Mouse (Mus musculus): ENCODE results near the gene Ppp1r13b. TPM values are rescaled to one million over a fixed set of nuclear protein-coding genes. Genes with fewer than 3 reads are reported as not detected.

Gene Ppp1r13b
- polyA plus RNA-seq, 1 experiment from 2014 or later: 12.0 TPM

DNA sequence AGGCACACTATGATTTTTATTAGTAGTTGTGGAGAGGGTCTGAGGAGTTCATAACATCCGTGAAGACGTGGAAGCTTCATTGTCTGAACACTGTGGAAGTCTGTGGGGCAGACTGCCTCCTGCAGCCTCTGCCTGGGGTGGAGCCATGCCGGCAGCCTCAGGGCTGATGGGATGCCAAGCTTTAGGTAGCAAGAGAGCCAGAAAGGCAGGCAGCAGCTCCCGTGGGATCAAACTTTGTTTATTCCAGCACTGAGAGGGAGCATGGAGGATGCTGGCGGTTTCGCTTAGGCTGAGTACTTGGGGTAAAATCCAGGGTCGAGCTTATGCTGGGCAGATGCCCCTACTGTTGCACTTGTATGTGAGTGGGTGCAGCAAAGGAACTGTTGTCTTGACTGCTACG is 110.7 kb downstream of the Ppp1r13b start:
- Histone ChIP-seq H3K27ac (no peak overlapping the region), H3K9me3 (no peaks in the 10 kb centered on the region), H3K4me3 (no peak overlapping the region), H3K9ac (no peak overlapping the region), H3K4me2 (replicated peaks) (no peak overlapping the region), H3K4me1 (no peaks in the 10 kb centered on the region), H3K36me3 (peaks cover 95% of the 10 kb centered on the region), H3K27me3 (no peaks in the 10 kb centered on the region)
- 88% methylated on average over 8 of the region's 8 CpGs for WGBS
- no peak for ATAC-seq (ENCODE audit: low FRiP score, low read depth)

DNA sequence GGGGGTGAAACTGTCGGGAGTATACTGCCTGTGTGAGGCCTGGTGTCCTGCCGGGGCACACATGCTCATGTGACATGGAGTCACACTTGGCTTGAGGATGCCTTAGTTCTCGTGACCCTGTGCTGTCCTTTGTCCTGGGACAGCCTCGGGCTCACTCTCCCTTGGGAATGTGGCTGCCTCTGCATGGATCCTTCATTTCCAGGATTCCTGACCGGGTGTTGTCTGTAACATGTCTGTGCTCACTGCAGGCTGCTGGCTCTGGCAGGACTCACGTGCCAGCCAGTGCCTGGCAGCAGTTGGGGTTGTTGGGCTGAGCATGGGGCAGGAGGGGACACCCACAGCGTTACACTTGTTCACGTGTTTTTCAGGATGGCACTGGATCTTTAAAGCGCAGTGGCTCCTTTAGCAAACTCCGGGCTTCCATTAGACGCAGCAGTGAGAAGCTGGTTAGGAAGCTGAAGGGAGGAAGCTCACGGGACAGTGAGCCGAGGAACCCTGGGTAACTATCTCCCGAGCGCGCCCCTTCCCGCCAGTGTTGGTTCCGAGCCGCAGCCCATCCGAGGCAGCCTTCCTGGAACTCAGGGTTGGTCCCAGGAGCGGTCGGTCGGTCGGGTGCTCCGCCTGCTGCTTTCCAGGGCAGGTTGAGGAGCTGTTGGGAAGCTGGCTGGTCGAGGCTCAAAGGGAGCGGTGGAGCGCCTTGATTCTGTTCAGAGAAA is 112.6 kb downstream of the Ppp1r13b start:
- Histone ChIP-seq H3K4me3 (no peak overlapping the region), H3K9ac (no peak overlapping the region), H3K4me2 (replicated peaks) (no peak overlapping the region), H3K27me3 (no peaks in the 10 kb centered on the region), H3K9me3 (no peaks in the 10 kb centered on the region), H3K4me1 (no peaks in the 10 kb centered on the region), H3K36me3 (peaks cover 95% of the 10 kb centered on the region), H3K27ac (no peak overlapping the region; the same call in 1 of the 2 replicates)
- no peak for ATAC-seq (ENCODE audit: low FRiP score, low read depth)
- WGBS: 91% methylated on average over 28 of the region's 28 CpGs

DNA sequence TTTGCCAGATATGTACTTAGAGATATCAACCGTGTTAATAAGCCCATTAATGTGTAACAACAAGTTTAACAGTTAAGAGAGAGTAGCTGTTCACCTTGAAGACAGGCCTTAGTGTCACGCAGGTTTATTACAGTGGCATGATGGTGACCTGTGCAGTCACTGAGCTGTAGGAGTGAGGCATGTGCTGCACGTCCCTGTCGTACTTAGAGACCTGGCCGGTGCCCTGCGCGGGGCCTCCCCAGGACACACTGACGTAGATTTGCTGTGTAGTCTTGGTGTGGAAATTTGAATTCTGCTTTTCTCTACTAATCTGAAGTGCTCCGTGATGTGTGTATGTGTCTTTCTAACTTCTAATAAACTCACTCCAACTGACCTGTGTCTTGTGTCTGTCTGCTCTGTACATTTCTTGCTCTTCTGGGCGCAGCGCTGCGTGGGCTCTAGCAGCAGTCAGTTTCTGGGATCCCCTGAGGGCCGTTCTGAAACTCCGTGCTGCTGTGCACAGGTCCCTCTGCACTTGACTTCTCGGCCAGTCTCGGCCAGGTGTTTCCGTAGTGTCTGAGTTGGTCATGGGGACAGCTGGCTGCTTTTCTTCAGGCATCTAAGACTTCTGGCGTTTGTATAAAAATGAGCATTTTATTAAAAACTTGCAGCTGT is 113.3 kb downstream of the Ppp1r13b start:
- Histone ChIP-seq H3K27ac (no peak overlapping the region), H3K4me3 (no peak overlapping the region), H3K4me1 (no peaks in the 10 kb centered on the region), H3K9me3 (no peaks in the 10 kb centered on the region), H3K36me3 (peaks cover 96% of the 10 kb centered on the region), H3K27me3 (no peaks in the 10 kb centered on the region), H3K4me2 (replicated peaks) (no peak overlapping the region), H3K9ac (no peak overlapping the region)
- 85% methylated on average over 18 of the region's 18 CpGs for WGBS
- 0 out of 2 replicates have a peak, but pooled peaks have one; percentile 17 for ATAC-seq (ENCODE audit: low FRiP score, low read depth)

DNA sequence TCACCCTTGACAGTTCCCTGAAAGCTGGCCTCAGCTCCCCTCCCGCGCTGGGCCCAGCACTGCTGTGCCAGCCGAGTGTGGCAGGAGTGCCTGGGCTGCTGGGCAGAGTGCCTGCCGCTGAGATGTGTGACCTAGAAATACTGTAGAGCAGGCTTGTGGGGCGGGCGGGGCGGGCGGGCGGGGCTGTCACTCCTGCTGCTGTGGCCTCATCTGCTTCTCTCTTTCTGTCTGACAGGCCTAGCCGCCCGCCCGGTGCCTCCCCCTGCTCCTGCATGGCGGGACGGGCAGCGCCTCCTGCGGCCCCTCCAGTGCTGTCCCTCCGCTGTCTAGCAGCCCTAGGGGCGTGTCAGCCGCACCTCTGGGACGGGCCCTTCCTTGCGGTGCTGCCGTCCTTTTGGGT is 113.8 kb downstream of the Ppp1r13b start:
- Histone ChIP-seq H3K4me2 (replicated peaks) (no peak overlapping the region), H3K27me3 (no peaks in the 10 kb centered on the region), H3K27ac (no peak overlapping the region), H3K4me1 (no peaks in the 10 kb centered on the region), H3K9ac (no peak overlapping the region), H3K4me3 (no peak overlapping the region), H3K9me3 (no peaks in the 10 kb centered on the region), H3K36me3 (peaks cover 97% of the 10 kb centered on the region)
- ATAC-seq (ENCODE audit: low FRiP score, low read depth): no peak
- 81% methylated on average over 22 of the region's 22 CpGs for WGBS

DNA sequence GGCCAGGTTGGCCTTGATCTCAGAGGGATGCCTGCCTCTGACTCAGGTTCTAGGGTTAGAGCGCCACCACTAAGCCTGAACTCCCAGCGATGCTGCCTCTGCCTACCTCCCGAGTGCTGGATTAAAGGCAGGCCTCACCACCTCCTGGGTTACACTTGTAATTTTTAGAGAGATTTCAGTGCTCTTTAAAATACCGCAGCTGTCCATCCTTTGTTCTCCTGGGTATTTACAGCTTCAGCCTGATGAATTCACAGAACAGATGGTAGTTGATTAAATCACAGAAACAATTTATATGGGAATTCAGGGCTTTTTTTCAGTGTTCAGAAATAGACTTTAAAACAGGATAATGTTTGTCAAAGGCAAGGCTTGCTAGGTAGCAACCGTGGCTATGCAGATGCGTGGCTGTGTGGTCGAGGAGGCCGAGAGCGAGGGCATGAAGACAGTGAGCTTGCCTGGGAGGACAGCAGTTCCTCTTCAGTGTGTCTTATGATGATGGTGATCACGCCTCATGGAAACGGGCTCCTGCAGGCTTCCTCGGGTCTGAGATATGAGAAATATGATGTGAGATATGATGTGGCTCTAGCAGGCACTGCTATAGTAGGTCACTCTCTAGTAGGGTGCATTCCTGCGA is 116.3 kb downstream of the Ppp1r13b start:
- WGBS: 89% methylated on average over 13 of the region's 13 CpGs
- no peaks in the 10 kb centered on the region for H3K9me3 ChIP-seq
- no peak overlapping the region for H3K4me2 ChIP-seq (replicated peaks)
- no peak for ATAC-seq (ENCODE audit: low FRiP score, low read depth)
- H3K36me3 ChIP-seq: peaks cover 98% of the 10 kb centered on the region
- H3K4me1 ChIP-seq: no peaks in the 10 kb centered on the region
- no peak overlapping the region for H3K9ac ChIP-seq
- no peak overlapping the region for H3K4me3 ChIP-seq
- no peak overlapping the region for H3K27ac ChIP-seq
- H3K27me3 ChIP-seq: no peaks in the 10 kb centered on the region

DNA sequence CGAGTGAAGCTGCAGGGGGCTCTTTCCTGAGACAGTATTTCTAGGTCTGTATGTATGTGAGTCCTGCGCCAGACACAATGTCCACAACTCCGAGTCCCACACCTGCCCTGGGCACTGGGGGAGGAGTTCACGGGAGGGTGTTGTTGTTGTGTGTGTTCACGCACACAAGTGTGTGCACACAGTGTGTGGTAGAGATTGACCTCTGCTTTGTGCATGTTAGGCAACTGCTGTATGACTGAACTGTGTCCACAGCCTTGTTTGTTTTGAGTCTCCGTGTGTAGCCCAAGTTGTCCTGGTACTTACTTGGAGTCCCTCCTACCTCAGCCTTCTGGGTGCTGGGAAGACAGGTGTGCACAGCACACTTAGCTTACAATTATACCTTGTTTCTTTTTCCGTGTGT is 117.3 kb downstream of the Ppp1r13b start:
- no peak overlapping the region for H3K4me2 ChIP-seq (replicated peaks)
- no peaks in the 10 kb centered on the region for H3K4me1 ChIP-seq
- WGBS: 90% methylated on average over 7 of the region's 7 CpGs
- no peak overlapping the region for H3K4me3 ChIP-seq
- no peak overlapping the region for H3K27ac ChIP-seq
- no peaks in the 10 kb centered on the region for H3K9me3 ChIP-seq
- ATAC-seq (ENCODE audit: low FRiP score, low read depth): no peak
- peaks cover 98% of the 10 kb centered on the region for H3K36me3 ChIP-seq
- H3K9ac ChIP-seq: no peak overlapping the region
- H3K27me3 ChIP-seq: no peaks in the 10 kb centered on the region

DNA sequence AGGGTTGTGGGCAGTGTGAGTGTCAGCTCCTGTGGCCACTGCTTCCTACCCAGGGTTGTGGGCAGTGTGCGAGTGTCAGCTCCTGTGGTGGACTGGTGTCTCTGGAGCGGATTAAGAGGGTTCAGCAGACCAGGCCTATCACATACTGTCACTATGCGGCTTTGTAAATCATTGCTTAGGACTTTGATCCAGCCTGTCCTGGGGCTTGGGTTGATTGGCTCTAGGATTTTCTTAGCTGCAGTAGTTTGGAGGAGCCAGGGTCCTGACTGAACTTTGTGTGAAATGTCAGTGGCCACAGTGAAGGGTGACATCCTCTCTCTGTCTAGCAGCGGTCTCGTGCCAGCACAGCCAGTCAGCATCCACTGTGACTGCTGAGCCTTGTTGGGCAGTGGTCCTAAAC is 117.8 kb downstream of the Ppp1r13b start:
- Histone ChIP-seq H3K27me3 (no peaks in the 10 kb centered on the region), H3K9me3 (no peaks in the 10 kb centered on the region), H3K9ac (no peak overlapping the region), H3K4me1 (no peaks in the 10 kb centered on the region), H3K4me3 (no peak overlapping the region), H3K36me3 (peaks cover 98% of the 10 kb centered on the region), H3K27ac (no peak overlapping the region), H3K4me2 (replicated peaks) (no peak overlapping the region)
- no peak for ATAC-seq (ENCODE audit: low FRiP score, low read depth)
- 93% methylated on average over 5 of the region's 5 CpGs for WGBS

DNA sequence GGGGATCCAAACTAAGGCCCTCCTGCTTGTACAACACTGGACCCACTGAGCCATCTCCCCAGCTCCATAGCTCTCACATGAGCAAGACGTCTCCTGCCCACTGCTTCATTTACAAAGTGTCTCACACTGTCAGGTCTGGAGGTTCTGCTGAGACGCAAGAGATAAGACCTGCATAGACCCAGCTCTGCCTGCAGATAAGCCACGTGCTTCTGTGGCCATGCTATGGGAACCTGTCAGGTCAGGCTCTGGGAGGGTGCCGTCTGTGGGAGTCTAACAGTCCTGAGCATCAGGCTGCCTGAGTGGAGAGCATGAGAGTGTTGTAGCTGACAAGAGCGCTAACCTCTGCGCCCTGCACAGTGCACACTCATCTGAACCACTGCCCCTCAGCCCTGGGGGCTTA is 120.9 kb downstream of the Ppp1r13b start:
- no peak overlapping the region for H3K4me2 ChIP-seq (replicated peaks)
- H3K9ac ChIP-seq: no peak overlapping the region
- ATAC-seq (ENCODE audit: low FRiP score, low read depth): no peak
- H3K27ac ChIP-seq: no peak overlapping the region
- H3K9me3 ChIP-seq: no peaks in the 10 kb centered on the region
- H3K4me1 ChIP-seq: peaks cover 7% of the 10 kb centered on the region; the same call in 1 of the 2 replicates
- no peak overlapping the region for H3K4me3 ChIP-seq
- no peaks in the 10 kb centered on the region for H3K27me3 ChIP-seq
- WGBS: 92% methylated on average over 6 of the region's 6 CpGs
- H3K36me3 ChIP-seq: peaks cover 97% of the 10 kb centered on the region

DNA sequence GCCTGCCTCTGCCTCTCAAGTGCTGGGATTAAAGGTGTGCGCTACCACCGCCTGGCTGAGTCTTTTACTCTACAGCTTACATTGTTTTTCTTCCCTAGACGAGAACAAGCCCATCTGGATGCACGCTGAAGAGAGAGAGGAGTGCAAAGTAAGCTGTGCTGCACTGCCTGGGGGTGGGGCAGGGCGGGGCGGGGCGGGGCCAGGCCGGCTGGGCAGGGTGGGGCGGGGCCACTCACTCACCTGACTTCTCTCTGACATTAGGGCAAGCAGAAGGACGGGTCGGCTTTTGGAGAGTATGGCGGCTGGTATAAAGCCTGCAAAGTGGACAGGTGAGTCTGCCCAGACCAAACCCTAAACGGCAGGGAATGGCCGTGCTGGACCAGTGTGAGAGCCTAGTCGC is 122.7 kb downstream of the Ppp1r13b start:
- 61% methylated on average over 15 of the region's 15 CpGs for WGBS
- H3K4me2 ChIP-seq (replicated peaks): no peak overlapping the region
- H3K36me3 ChIP-seq: peaks cover 97% of the 10 kb centered on the region
- no peaks in the 10 kb centered on the region for H3K27me3 ChIP-seq
- no peaks in the 10 kb centered on the region for H3K9me3 ChIP-seq
- H3K27ac ChIP-seq: no peak overlapping the region
- H3K4me1 ChIP-seq: peaks cover 7% of the 10 kb centered on the region; the same call in 1 of the 2 replicates
- ATAC-seq (ENCODE audit: low FRiP score, low read depth): no peak
- H3K4me3 ChIP-seq: no peak overlapping the region
- no peak overlapping the region for H3K9ac ChIP-seq

DNA sequence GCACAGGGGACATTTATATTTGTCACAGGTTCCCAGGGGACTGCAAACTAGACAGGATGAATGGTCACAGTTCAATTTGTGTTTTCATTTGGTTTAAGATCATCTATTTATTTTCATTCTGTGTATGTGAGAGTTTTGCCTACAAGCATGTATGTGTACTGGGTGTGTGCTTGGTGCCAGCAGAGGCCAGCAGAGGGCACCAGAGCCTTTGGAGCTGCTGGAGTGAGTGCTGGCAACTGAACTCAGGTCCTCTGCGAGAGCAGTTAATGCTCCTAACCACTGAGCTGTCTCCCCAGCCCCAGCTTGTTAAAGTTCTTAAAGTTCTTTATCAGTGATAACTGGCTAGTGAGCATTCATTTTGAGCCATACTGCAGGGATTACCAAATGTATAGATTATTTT is 128.4 kb downstream of the Ppp1r13b start:
- H3K9ac ChIP-seq: no peak overlapping the region
- H3K9me3 ChIP-seq: peaks cover 3% of the 10 kb centered on the region; the same call in 1 of the 2 replicates
- no peaks in the 10 kb centered on the region for H3K27me3 ChIP-seq
- ATAC-seq (ENCODE audit: low FRiP score, low read depth): no peak
- H3K4me3 ChIP-seq: no peak overlapping the region
- H3K27ac ChIP-seq: no peak overlapping the region
- H3K36me3 ChIP-seq: peaks cover 96% of the 10 kb centered on the region
- H3K4me2 ChIP-seq (replicated peaks): no peak overlapping the region
- 81% methylated on average over 1 of the region's 1 CpGs for WGBS
- H3K4me1 ChIP-seq: peaks cover 7% of the 10 kb centered on the region; the same call in 1 of the 2 replicates

Measured in limb, embryonic 13.5 days (tissue).